In the genomic region with DNA sequence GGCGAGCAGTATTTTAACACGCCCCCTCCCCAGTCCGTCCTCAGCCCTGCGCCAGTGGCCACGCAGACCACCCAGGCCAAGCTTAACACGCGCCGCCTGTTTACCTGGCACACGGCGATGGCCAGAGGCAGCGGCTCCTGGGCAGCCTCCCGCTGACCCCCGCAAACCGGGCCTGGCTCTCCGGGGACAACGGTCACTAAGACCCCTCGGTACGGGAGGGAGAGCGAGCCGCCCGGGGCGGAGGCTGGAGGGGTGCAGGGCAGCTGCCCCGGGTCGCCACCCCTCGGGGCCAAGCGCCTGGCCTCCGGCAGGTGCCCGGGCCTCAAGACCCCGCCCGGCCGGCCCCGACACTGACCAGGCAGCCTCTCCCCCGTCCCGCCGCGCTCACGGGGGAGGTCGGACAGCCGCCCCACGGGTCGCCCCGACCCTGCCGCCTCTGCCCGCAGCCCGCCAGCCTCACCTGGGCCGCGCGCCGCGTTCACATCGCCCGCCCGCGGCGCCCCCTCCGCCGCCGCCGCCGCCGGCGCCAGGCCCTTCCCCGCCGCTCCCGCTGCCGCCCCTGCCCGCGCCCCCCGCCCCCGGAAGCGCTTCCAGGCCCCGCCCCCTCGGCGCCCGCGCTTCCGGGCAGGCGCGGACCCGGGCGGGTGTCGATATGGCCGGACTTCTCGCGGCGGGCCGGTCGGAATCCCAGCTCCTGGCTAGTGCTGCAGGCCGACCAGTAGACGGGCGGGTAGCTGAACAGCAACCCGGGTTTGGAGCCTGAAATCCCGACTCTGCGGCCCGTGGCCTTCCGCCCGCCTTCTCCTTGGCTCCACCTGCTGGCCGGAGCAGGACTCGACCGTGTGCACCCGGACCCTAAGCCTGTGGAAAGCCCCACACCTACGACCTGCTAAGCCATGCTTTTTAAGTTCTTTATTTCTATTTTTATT, we compare ENCODE assay signal across 8 mouse cellular contexts. TPM values are rescaled to one million over a fixed set of nuclear protein-coding genes. Genes with fewer than 3 reads are reported as not detected.
A peak's percentile ranks its signal among the peaks of the same experiment; 100 is the strongest.
DNase-seq lines count a peak whose midpoint lies in the region; ATAC-seq and TF ChIP-seq lines count a peak whose summit lies in the region.

A gene (minus strand): TSS at position 554 of the 929 bp plus-strand sequence.

- under 1% methylated on average over 98 of the region's 102 CpGs for WGBS in intestine, embryonic 15.5 days
- WGBS in limb, embryonic 14.5 days: 1% methylated on average over 75 of the region's 102 CpGs
- WGBS in midbrain, embryonic 15.5 days: under 1% methylated on average over 74 of the region's 102 CpGs
- under 1% methylated on average over 65 of the region's 102 CpGs for WGBS in stomach, embryonic 15.5 days

- no peaks in the 10 kb centered on the region for H3K27me3 ChIP-seq in intestine, embryonic 15.5 days (replicated peaks)
- H3K27me3 ChIP-seq in limb, embryonic 14.5 days (ENCODE audit: control insufficient read depth, insufficient read depth, low read length): no peaks in the 10 kb centered on the region
- no peaks in the 10 kb centered on the region for H3K27me3 ChIP-seq in midbrain, embryonic 15.5 days (replicated peaks)
- no peaks in the 10 kb centered on the region for H3K27me3 ChIP-seq in stomach, embryonic 15.5 days (replicated peaks)

- H3K4me1 ChIP-seq in intestine, embryonic 15.5 days (replicated peaks): peaks cover 18% of the 10 kb centered on the region
- H3K4me1 ChIP-seq in limb, embryonic 14.5 days (ENCODE audit: control insufficient read depth, insufficient read depth, low read length): peaks cover 16% of the 10 kb centered on the region
- H3K4me1 ChIP-seq in midbrain, embryonic 15.5 days: peaks cover 39% of the 10 kb centered on the region
- H3K4me1 ChIP-seq in stomach, embryonic 15.5 days: peaks cover 23% of the 10 kb centered on the region; the same call in 1 of the 2 replicates

- H3K27ac ChIP-seq in intestine, embryonic 15.5 days: peak within 1 kb of the TSS; percentile 79
- peak within 1 kb of the TSS; percentile 68 for H3K27ac ChIP-seq in limb, embryonic 14.5 days (replicated peaks; ENCODE audit: low read depth, low read length)
- peak within 1 kb of the TSS; percentile 53; the same call in 1 of the 2 replicates for H3K27ac ChIP-seq in midbrain, embryonic 15.5 days
- H3K27ac ChIP-seq in stomach, embryonic 15.5 days: peak within 1 kb of the TSS; percentile 88

- peak; percentile 66 for DNase-seq in 3T3-L1 (ENCODE audit: low read depth, low spot score)
- DNase-seq in ZHBTc4 (ENCODE audit: low read depth, low spot score): peak; percentile 81
- peak; percentile 39 to 67 for DNase-seq in cerebellum, postnatal 4 days (ENCODE audit: low spot score in 2 of 2)
- DNase-seq in gastrocnemius, postnatal 36 days: peak; percentile 54 to 71
- peak; percentile 42 for DNase-seq in limb, embryonic 14.5 days (ENCODE audit: low spot score)

- peak within 1 kb of the TSS; percentile 92 for H3K9ac ChIP-seq in intestine, embryonic 15.5 days
- peak within 1 kb of the TSS; percentile 93 for H3K9ac ChIP-seq in limb, embryonic 14.5 days (ENCODE audit: low read depth, low read length, severe bottlenecking)
- H3K9ac ChIP-seq in midbrain, embryonic 15.5 days: peak within 1 kb of the TSS; percentile 91
- H3K9ac ChIP-seq in stomach, embryonic 15.5 days: peak within 1 kb of the TSS; percentile 96

- peak within 1 kb of the TSS; percentile 91 for H3K4me2 ChIP-seq in intestine, embryonic 15.5 days (replicated peaks)
- H3K4me2 ChIP-seq in limb, embryonic 14.5 days (replicated peaks; ENCODE audit: low read depth, low read length, severe bottlenecking): peak within 1 kb of the TSS; percentile 86
- H3K4me2 ChIP-seq in midbrain, embryonic 15.5 days: peak within 1 kb of the TSS; percentile 90
- H3K4me2 ChIP-seq in stomach, embryonic 15.5 days: peak within 1 kb of the TSS; percentile 86

- H3K4me3 ChIP-seq in intestine, embryonic 15.5 days (replicated peaks): peak within 1 kb of the TSS; percentile 99
- peak within 1 kb of the TSS; percentile 96 for H3K4me3 ChIP-seq in limb, embryonic 14.5 days (replicated peaks; ENCODE audit: low read length)
- H3K4me3 ChIP-seq in midbrain, embryonic 15.5 days: peak within 1 kb of the TSS; percentile 99
- H3K4me3 ChIP-seq in stomach, embryonic 15.5 days (replicated peaks): peak within 1 kb of the TSS; percentile 98

- peak; percentile 82 for TF ChIP-seq POLR2A in limb, embryonic 14.5 days (IDR thresholded peaks at IDR 0.05; ENCODE audit: borderline replicate concordance, extremely low read depth, insufficient read depth, insufficient read length)

- no peaks in the 10 kb centered on the region; the same call in 1 of the 2 replicates for H3K36me3 ChIP-seq in intestine, embryonic 15.5 days
- H3K36me3 ChIP-seq in limb, embryonic 14.5 days (ENCODE audit: control insufficient read depth, insufficient read depth, low read length): peaks cover 11% of the 10 kb centered on the region
- no peaks in the 10 kb centered on the region for H3K36me3 ChIP-seq in midbrain, embryonic 15.5 days (replicated peaks)
- 0 out of 2 replicates have a peak, but pooled peaks cover 4% of the 10 kb centered on the region for H3K36me3 ChIP-seq in stomach, embryonic 15.5 days

- H3K9me3 ChIP-seq in intestine, embryonic 15.5 days: no peaks in the 10 kb centered on the region
- H3K9me3 ChIP-seq in limb, embryonic 14.5 days (ENCODE audit: control insufficient read depth, low read length): no peaks in the 10 kb centered on the region
- no peaks in the 10 kb centered on the region for H3K9me3 ChIP-seq in midbrain, embryonic 15.5 days
- H3K9me3 ChIP-seq in stomach, embryonic 15.5 days: no peaks in the 10 kb centered on the region

- ATAC-seq in intestine, embryonic 15.5 days: peak; percentile 82
- peak; percentile 85 for ATAC-seq in limb, embryonic 14.5 days (ENCODE audit: low FRiP score, low read depth)
- ATAC-seq in midbrain, embryonic 15.5 days (replicated peaks): peak; percentile 68
- ATAC-seq in stomach, embryonic 15.5 days (ENCODE audit: insufficient read depth, low FRiP score, low read depth): peak; percentile 60

- intact Hi-C loops in gastrocnemius, postnatal 36 days (cut with DNase I): no loop called here

RNA-seq across cellular contexts. Expression of the gene that starts here (rescaled TPM):
- total RNA-seq in gastrocnemius, postnatal 36 days (2021): 1 to 10 TPM; 4.1 to 4.9 TPM
- polyA plus RNA-seq in intestine, embryonic 15.5 days (2015; fragmentation: Nextera tagmentation; extraction: Ambion mirVana): 4.5 and 4.8 TPM in 2 replicates
- 19.0 and 26.9 TPM in 2 replicates for polyA plus RNA-seq in limb, embryonic 14.5 days (2012; rRNA removed)
- polyA plus RNA-seq in limb, embryonic 14.5 days (2014; fragmentation: Nextera tagmentation; extraction: Ambion mirVana): 8.4 and 9.1 TPM in 2 replicates
- polyA plus RNA-seq in midbrain, embryonic 15.5 days (2015; fragmentation: Nextera tagmentation; extraction: Ambion mirVana): 7.7 and 8.7 TPM in 2 replicates
- polyA plus RNA-seq in stomach, embryonic 15.5 days (2015; fragmentation: Nextera tagmentation; extraction: Ambion mirVana): 5.4 and 5.9 TPM in 2 replicates

Comparison
In these comparisons a context has a peak if more than half of its experiments do, and no peak if none do; other contexts are left out.
1. Peak in every context shown above with its lines: DNase-seq, ATAC-seq, H3K4me3 ChIP-seq and H3K27ac ChIP-seq.